Mouse (Mus musculus) forebrain, embryonic 14.5 days (tissue): ENCODE results near the gene Cideb. TPM values are rescaled to one million over a fixed set of nuclear protein-coding genes. Genes with fewer than 3 reads are reported as not detected.

Experiments
- ATAC-seq: fragments of 200-750 bp; cut with Nextera tagmentation; 2 replicates; pipeline ENCODE4 v1.8.0; 2017; ENCODE audit warnings: mild to moderate bottlenecking, moderate library complexity
- DNase-seq: peaks from one replicate; pipeline ENCODE4 v3.0.0-alpha.2; 2015; ENCODE audit warnings: low spot score
- H3K27ac ChIP-seq: fragments of 300-500 bp; sonication (generic); 2 replicates; pipeline ENCODE4 v1.5.1; 2014; ENCODE audit warnings: low read depth, mild to moderate bottlenecking, control low read depth, low read length, moderate library complexity
- H3K27me3 ChIP-seq: fragments of 300-500 bp; sonication (generic); replicated peaks from 2 replicates; pipeline ENCODE4 v1.6.1; 2014; ENCODE audit warnings: low read length, control low read depth, mixed read lengths; ENCODE audit not compliant: control insufficient read depth, insufficient read depth
- H3K36me3 ChIP-seq: fragments of 300-500 bp; sonication (generic); 2 replicates; pipeline ENCODE4 v1.6.1; 2014; ENCODE audit warnings: low read length, control low read depth; ENCODE audit not compliant: control insufficient read depth, insufficient read depth
- H3K4me1 ChIP-seq: fragments of 300-500 bp; sonication (generic); 2 replicates; pipeline ENCODE4 v1.6.1; 2014; ENCODE audit warnings: antibody characterized with exemption, low read length, control low read depth; ENCODE audit not compliant: control insufficient read depth, insufficient read depth
- H3K4me2 ChIP-seq: fragments of 300-500 bp; sonication (generic); 2 replicates; pipeline ENCODE4 v1.6.1; 2014; ENCODE audit warnings: mild to moderate bottlenecking, control low read depth, low read length
- H3K4me3 ChIP-seq: fragments of 300-500 bp; sonication (generic); 2 replicates; pipeline ENCODE4 v1.5.1; 2014; ENCODE audit warnings: low read depth, low read length, control low read depth
- H3K9ac ChIP-seq: fragments of 300-500 bp; sonication (generic); 2 replicates; pipeline ENCODE4 v1.6.1; 2014; ENCODE audit warnings: mild to moderate bottlenecking, low read length, control low read depth, moderate library complexity
- H3K9me3 ChIP-seq: fragments of 300-500 bp; sonication (generic); replicated peaks from 2 replicates; pipeline ENCODE4 v1.6.1; 2016; ENCODE audit warnings: low read length, control low read depth, mixed read lengths; ENCODE audit not compliant: control insufficient read depth
- WGBS: fragments of 180-500 bp; shearing (Covaris S2); extraction: QIAGEN DNeasy Blood & Tissue Kit; methylation state at CpG from one replicate; pipeline ENCODE4 v1.1.7; 2014; 5-methylcytosine and 5-hydroxymethylcytosine counted together
- polyA plus RNA-seq: library from polyadenylated mRNA; unstranded; fragments of >200 nt; fragmentation: Nextera tagmentation; extraction: Ambion mirVana; gene quantifications from 2 replicates; pipeline ENCODE4 v1.2.1, GENCODE M21; 2014

Cideb gene
- polyA plus RNA-seq, 1 experiment from 2014 or later, result 0.14 TPM

- 85% methylated on average over 6 of the region's 6 CpGs for WGBS
- no peak overlapping the region for H3K4me3 ChIP-seq
- ATAC-seq (no peak), DNase-seq (no peak)
- H3K9me3 ChIP-seq, result no peaks in the 10 kb centered on the region
- H3K27ac ChIP-seq, result no peak overlapping the region
- H3K36me3 ChIP-seq, result peaks cover 36% of the 10 kb centered on the region
- no peak overlapping the region for H3K9ac ChIP-seq
- H3K27me3 ChIP-seq, result peaks cover 21% of the 10 kb centered on the region
- no peak overlapping the region for H3K4me2 ChIP-seq
- H3K4me1 ChIP-seq, result peaks cover 4% of the 10 kb centered on the region; the same call in 1 of the 2 replicates
Observed at GRCm38 (mm10) chr14:55757566-55757965, 692 bp downstream of the Cideb start.

- DNase-seq, result no peak
- Histone ChIP-seq H3K4me1 (peaks cover 16% of the 10 kb centered on the region), H3K9me3 (no peaks in the 10 kb centered on the region), H3K4me3 (no peak overlapping the region), H3K27ac (no peak overlapping the region), H3K27me3 (no peaks in the 10 kb centered on the region), H3K9ac (no peak overlapping the region), H3K4me2 (peak overlapping the region; percentile 93), H3K36me3 (peaks cover 30% of the 10 kb centered on the region)
- WGBS, result 93% methylated on average over 10 of the region's 10 CpGs
- no peak for ATAC-seq
Observed at GRCm38 (mm10) chr14:55747051-55747847, 11.0 kb downstream of the Cideb start.

GRCm38 (mm10) chr14:55745861-55746237 is 12.4 kb downstream of the Cideb start:
- peak overlapping the region; percentile 80 for H3K4me3 ChIP-seq
- no peak for ATAC-seq

GRCm38 (mm10) chr14:55745180-55745860 is 12.9 kb downstream of the Cideb start, which contains the start of the genes Dhrs1 and Nop9:
TSS of gene Dhrs1 (minus strand) at chr14:55745690.
TSS of gene Nop9 (plus strand) at chr14:55745693.
- peak within 1 kb of the TSS; percentile 80 for H3K4me3 ChIP-seq
- H3K27ac ChIP-seq, result peak within 1 kb of the TSS; percentile 46; the same call in 1 of the 2 replicates
- no peaks in the 10 kb centered on the region for H3K9me3 ChIP-seq
- WGBS, result 2% methylated on average over 47 of the region's 48 CpGs
- ATAC-seq, result peak; percentile 80
- H3K36me3 ChIP-seq, result peaks cover 21% of the 10 kb centered on the region
- peak within 1 kb of the TSS; percentile 93 for H3K4me2 ChIP-seq
- no peaks in the 10 kb centered on the region for H3K27me3 ChIP-seq
- DNase-seq, result peak; percentile 83
- peak within 1 kb of the TSS; percentile 86 for H3K9ac ChIP-seq
- H3K4me1 ChIP-seq, result peaks cover 16% of the 10 kb centered on the region

More at GRCm38 (mm10) chr14:55745861-55746237, 12.4 kb downstream of the Cideb start:
- Histone ChIP-seq H3K9me3 (no peaks in the 10 kb centered on the region), H3K9ac (peak overlapping the region; percentile 86), H3K4me1 (peaks cover 16% of the 10 kb centered on the region), H3K4me2 (peak overlapping the region; percentile 93), H3K27ac (peak overlapping the region; percentile 46; the same call in 1 of the 2 replicates), H3K27me3 (no peaks in the 10 kb centered on the region), H3K36me3 (peaks cover 23% of the 10 kb centered on the region)
- under 1% methylated on average over 30 of the region's 31 CpGs for WGBS
- DNase-seq, result no peak

- Histone ChIP-seq H3K4me1 (peaks cover 16% of the 10 kb centered on the region), H3K4me3 (no peak overlapping the region), H3K4me2 (no peak overlapping the region), H3K36me3 (peaks cover 23% of the 10 kb centered on the region), H3K27ac (no peak overlapping the region), H3K9ac (no peak overlapping the region), H3K27me3 (no peaks in the 10 kb centered on the region), H3K9me3 (no peaks in the 10 kb centered on the region)
- ATAC-seq (peak; percentile 72), DNase-seq (peak; percentile 85)
- WGBS, result 22% methylated on average over 10 of the region's 10 CpGs
Observed at GRCm38 (mm10) chr14:55743711-55744110, 14.5 kb downstream of the Cideb start.

- Histone ChIP-seq H3K9me3 (no peaks in the 10 kb centered on the region), H3K9ac (no peak overlapping the region), H3K36me3 (peaks cover 32% of the 10 kb centered on the region), H3K27ac (no peak overlapping the region), H3K4me3 (no peak overlapping the region), H3K4me2 (no peak overlapping the region), H3K4me1 (no peaks in the 10 kb centered on the region), H3K27me3 (no peaks in the 10 kb centered on the region)
- ATAC-seq (no peak), DNase-seq (no peak)
- 89% methylated on average over 9 of the region's 9 CpGs for WGBS
Observed at GRCm38 (mm10) chr14:55737086-55737687, 21.1 kb downstream of the Cideb start.

- no peaks in the 10 kb centered on the region for H3K27me3 ChIP-seq
- H3K27ac ChIP-seq, result no peak overlapping the region
- H3K9ac ChIP-seq, result no peak overlapping the region
- no peak overlapping the region for H3K4me3 ChIP-seq
- no peaks in the 10 kb centered on the region for H3K9me3 ChIP-seq
- H3K4me2 ChIP-seq, result no peak overlapping the region
- WGBS, result 81% methylated on average over 4 of the region's 4 CpGs
- no peaks in the 10 kb centered on the region for H3K4me1 ChIP-seq
- H3K36me3 ChIP-seq, result peaks cover 26% of the 10 kb centered on the region
- DNase-seq (no peak), ATAC-seq (no peak)
Observed at GRCm38 (mm10) chr14:55735758-55736157, 22.5 kb downstream of the Cideb start.

- WGBS, result 69% methylated on average over 3 of the region's 3 CpGs
- H3K9me3 ChIP-seq, result no peaks in the 10 kb centered on the region
- no peak overlapping the region for H3K4me3 ChIP-seq
- H3K27ac ChIP-seq, result no peak overlapping the region
- no peak overlapping the region for H3K9ac ChIP-seq
- H3K27me3 ChIP-seq, result no peaks in the 10 kb centered on the region
- no peaks in the 10 kb centered on the region for H3K4me1 ChIP-seq
- peaks cover 23% of the 10 kb centered on the region for H3K36me3 ChIP-seq
- ATAC-seq, result no peak
- no peak overlapping the region for H3K4me2 ChIP-seq
- DNase-seq, result no peak
Observed at GRCm38 (mm10) chr14:55735334-55735733, 22.9 kb downstream of the Cideb start.
